Mouse (Mus musculus) liver, adult 2 months (tissue): ENCODE results near the gene Gm21897.

Source experiments
- CTCF ChIP-seq: fragments of 200-500 bp; IDR thresholded peaks from 2 replicates; pipeline ENCODE4 v1.5.1; 2011; ENCODE audit warnings: low read depth, low read length, control low read depth
- POLR2A ChIP-seq: fragments of 200-500 bp; IDR thresholded peaks from 2 replicates; pipeline ENCODE4 v1.6.1; 2011; ENCODE audit warnings: low read length, control low read depth; ENCODE audit not compliant: insufficient read depth; ENCODE audit errors: extremely low read depth

DNA sequence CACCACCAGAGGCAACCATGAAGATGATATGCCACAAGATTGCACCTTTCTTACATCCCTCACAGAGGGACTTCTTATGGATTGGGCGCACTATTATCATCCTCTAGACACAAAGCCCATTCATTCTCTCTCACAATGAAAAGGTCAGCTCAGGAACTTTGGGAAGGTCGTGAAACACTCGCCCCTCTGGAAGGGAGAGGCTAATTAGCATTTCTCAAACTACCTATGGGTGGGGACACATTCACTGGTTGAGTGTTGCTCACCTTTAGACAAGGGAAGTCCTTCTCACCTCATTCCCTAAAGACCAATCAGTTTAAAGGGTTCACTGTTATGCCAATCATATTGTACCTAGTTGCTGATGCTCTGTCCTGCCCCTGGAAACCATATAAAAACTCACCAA is 24.2 kb upstream of the Gm21897 start:
- no peak for TF ChIP-seq POLR2A
- TF ChIP-seq CTCF = no peak
